Mouse (Mus musculus) midbrain, embryonic 11.5 days (tissue): ENCODE data around the gene Plpp3. TPM values are rescaled to one million over a fixed set of nuclear protein-coding genes. Genes with fewer than 3 reads are reported as not detected.
A peak's percentile ranks its signal among the peaks of the same experiment; 100 is the strongest.

ENCODE experiments used
- ATAC-seq: fragments of 200-750 bp; cut with Nextera tagmentation; 2 replicates; pipeline ENCODE4 v1.8.0; 2017; ENCODE audit warnings: moderate TSS enrichment, moderate library complexity; ENCODE audit not compliant: low FRiP score
- DNase-seq: peaks from one replicate; pipeline ENCODE4 v3.0.0; 2015; ENCODE audit warnings: low spot score; ENCODE audit errors: missing footprints
- H3K27ac ChIP-seq: fragments of 300-500 bp; sonication (generic); 2 replicates; pipeline ENCODE4 v1.5.1; 2014; ENCODE audit warnings: low read depth, low read length
- H3K27me3 ChIP-seq: fragments of 300-500 bp; sonication (generic); 2 replicates; pipeline ENCODE4 v1.6.1; 2014; ENCODE audit warnings: mild to moderate bottlenecking, low read length, moderate library complexity, mixed read lengths; ENCODE audit not compliant: control insufficient read depth, insufficient read depth
- H3K36me3 ChIP-seq: fragments of 300-500 bp; sonication (generic); 2 replicates; pipeline ENCODE4 v1.6.1; 2014; ENCODE audit warnings: mild to moderate bottlenecking, low read length, moderate library complexity, mixed read lengths; ENCODE audit not compliant: control insufficient read depth, insufficient read depth
- H3K4me1 ChIP-seq: fragments of 300-500 bp; sonication (generic); 2 replicates; pipeline ENCODE4 v1.6.1; 2014; ENCODE audit warnings: low read length; ENCODE audit not compliant: control insufficient read depth, insufficient read depth
- H3K4me2 ChIP-seq: fragments of 300-500 bp; sonication (generic); 2 replicates; pipeline ENCODE4 v1.6.1; 2014; ENCODE audit warnings: mild to moderate bottlenecking, moderate library complexity
- H3K4me3 ChIP-seq: fragments of 300-500 bp; sonication (generic); 2 replicates; pipeline ENCODE4 v1.5.1; 2014; ENCODE audit warnings: low read depth, low read length
- H3K9ac ChIP-seq: fragments of 300-500 bp; sonication (generic); 2 replicates; pipeline ENCODE4 v1.6.1; 2014; ENCODE audit warnings: low read length
- H3K9me3 ChIP-seq: fragments of 300-500 bp; sonication (generic); 2 replicates; pipeline ENCODE4 v1.6.1; 2016; ENCODE audit warnings: low read length; ENCODE audit not compliant: control insufficient read depth
- WGBS: fragments of 180-500 bp; shearing (Covaris S2); extraction: QIAGEN DNeasy Blood & Tissue Kit; methylation state at CpG from one replicate; pipeline ENCODE4 v1.1.7; 2014; 5-methylcytosine and 5-hydroxymethylcytosine counted together
- polyA plus RNA-seq: library from polyadenylated mRNA; unstranded; fragments of >200 nt; fragmentation: Nextera tagmentation; extraction: Ambion mirVana; gene quantifications from 2 replicates; pipeline ENCODE4 v1.2.1, GENCODE M21; 2014

Plpp3 gene
- polyA plus RNA-seq, 1 experiment from 2014 or later, result 46.3 TPM

DNA sequence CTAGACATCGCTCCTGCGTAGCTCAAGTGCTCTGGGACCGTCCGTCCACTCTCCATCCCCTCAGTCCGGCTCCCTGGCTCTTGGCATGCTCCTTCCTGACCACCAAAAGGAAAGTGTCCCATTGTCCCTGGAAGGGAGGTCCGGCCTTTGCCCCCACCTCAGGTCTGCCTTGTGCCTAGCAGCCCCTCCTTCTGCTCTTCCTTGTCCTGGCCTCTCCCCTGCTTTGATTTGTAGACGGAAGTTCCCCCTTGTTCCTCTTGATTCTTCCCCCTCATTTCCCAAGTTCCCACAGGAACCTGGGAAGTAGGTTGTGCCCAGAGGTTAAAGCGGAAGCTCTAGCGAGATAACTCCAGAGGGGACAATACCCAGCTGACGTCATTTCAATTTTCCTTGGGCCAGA lies 61.1 kb downstream of the Plpp3 start:
- no peak overlapping the region for H3K4me2 ChIP-seq
- H3K4me3 ChIP-seq, result no peak overlapping the region
- H3K9ac ChIP-seq, result no peak overlapping the region
- no peaks in the 10 kb centered on the region for H3K9me3 ChIP-seq
- DNase-seq (no peak), ATAC-seq (no peak)
- peaks cover 2% of the 10 kb centered on the region; the same call in 1 of the 2 replicates for H3K36me3 ChIP-seq
- peaks cover 5% of the 10 kb centered on the region; the same call in 1 of the 2 replicates for H3K4me1 ChIP-seq
- WGBS, result 77% methylated on average over 10 of the region's 10 CpGs
- H3K27ac ChIP-seq, result no peak overlapping the region
- H3K27me3 ChIP-seq, result no peaks in the 10 kb centered on the region

DNA sequence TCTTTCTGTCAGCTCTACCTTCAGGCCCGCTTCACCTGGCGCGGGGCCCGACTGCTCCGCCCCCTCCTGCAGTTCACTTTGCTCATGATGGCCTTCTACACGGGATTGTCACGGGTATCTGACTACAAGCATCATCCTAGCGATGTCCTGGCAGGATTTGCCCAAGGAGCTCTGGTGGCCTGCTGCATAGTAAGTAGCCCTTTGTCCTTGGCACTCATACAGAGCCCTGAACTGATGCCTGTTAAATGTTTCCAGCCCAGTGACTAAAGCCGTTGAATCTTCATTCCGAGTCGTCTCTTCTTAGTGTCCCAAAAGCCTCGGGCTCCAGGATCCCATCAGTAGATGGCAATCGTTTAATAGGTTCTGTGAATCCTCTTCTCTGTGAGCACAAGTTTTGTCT lies 62.2 kb downstream of the Plpp3 start:
- no peak for DNase-seq
- H3K4me1 ChIP-seq, result peaks cover 5% of the 10 kb centered on the region; the same call in 1 of the 2 replicates
- 80% methylated on average over 13 of the region's 13 CpGs for WGBS
- no peak overlapping the region for H3K4me3 ChIP-seq
- no peak overlapping the region for H3K27ac ChIP-seq
- no peaks in the 10 kb centered on the region for H3K36me3 ChIP-seq
- ATAC-seq, result no peak
- H3K9me3 ChIP-seq, result no peaks in the 10 kb centered on the region
- no peaks in the 10 kb centered on the region for H3K27me3 ChIP-seq
- no peak overlapping the region for H3K9ac ChIP-seq
- no peak overlapping the region for H3K4me2 ChIP-seq

DNA sequence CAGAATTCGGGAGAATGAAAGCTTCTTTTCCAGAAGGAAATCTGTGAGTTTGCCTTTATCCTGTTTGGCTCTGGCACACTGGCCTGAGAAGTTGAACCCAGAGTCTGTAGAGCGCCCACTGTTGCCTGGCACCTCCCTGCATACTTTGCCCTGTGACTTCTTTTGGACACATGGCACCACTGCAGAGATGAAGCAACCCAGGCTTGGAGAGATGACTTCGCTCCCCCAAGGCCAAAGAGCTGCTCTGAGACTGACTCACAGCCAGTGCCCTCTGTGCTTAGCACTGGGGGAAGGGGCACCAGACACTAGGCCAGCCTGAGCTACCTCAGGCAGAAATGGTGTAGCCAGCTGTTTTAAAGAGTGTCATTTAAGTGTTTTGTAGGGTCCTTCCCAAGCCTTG lies 63.7 kb downstream of the Plpp3 start:
- no peaks in the 10 kb centered on the region for H3K27me3 ChIP-seq
- DNase-seq (no peak), ATAC-seq (no peak)
- no peaks in the 10 kb centered on the region for H3K9me3 ChIP-seq
- no peak overlapping the region for H3K9ac ChIP-seq
- H3K4me2 ChIP-seq, result no peak overlapping the region
- no peak overlapping the region for H3K27ac ChIP-seq
- no peak overlapping the region for H3K4me3 ChIP-seq
- peaks cover 5% of the 10 kb centered on the region; the same call in 1 of the 2 replicates for H3K4me1 ChIP-seq
- WGBS, result 88% methylated on average over 3 of the region's 3 CpGs
- H3K36me3 ChIP-seq, result no peaks in the 10 kb centered on the region

DNA sequence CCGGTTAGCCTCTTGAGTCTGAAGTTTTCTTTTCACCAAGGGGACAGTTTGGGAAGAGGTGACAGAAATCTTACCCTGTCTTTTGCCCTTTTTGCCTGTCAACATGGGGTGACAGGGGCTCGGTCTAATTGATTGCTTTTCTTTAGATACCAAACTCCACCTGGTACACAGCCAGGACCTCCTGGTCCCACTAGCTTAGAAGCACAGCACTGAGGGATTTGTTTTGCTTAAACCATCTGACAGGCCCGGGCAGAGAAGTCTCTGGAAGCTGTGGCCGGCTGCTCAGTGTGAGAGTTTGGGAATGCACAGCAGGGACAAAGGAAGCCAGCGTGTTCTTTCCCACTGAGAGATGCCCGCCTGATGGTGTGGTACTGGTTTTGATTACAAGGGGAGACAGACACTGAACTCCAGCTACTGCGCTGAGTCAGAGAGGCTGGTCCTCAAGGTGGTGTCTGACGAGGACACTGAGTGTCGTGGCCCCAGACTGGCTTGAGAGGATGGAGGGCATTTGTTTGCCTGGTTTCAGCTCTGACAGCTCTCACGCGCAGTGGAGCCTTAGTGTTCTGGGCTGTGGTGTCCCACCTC lies 64.2 kb downstream of the Plpp3 start:
- no peaks in the 10 kb centered on the region; the same call in 1 of the 2 replicates for H3K36me3 ChIP-seq
- no peak overlapping the region for H3K4me3 ChIP-seq
- H3K27ac ChIP-seq, result no peak overlapping the region
- whole genome bisulfite sequencing, result 83% methylated on average over 11 of the region's 11 CpGs
- no peak overlapping the region for H3K4me2 ChIP-seq
- peaks cover 5% of the 10 kb centered on the region; the same call in 1 of the 2 replicates for H3K4me1 ChIP-seq
- no peak overlapping the region for H3K9ac ChIP-seq
- no peaks in the 10 kb centered on the region for H3K9me3 ChIP-seq
- H3K27me3 ChIP-seq, result no peaks in the 10 kb centered on the region
- DNase-seq (peak; percentile 82), ATAC-seq (no peak)

DNA sequence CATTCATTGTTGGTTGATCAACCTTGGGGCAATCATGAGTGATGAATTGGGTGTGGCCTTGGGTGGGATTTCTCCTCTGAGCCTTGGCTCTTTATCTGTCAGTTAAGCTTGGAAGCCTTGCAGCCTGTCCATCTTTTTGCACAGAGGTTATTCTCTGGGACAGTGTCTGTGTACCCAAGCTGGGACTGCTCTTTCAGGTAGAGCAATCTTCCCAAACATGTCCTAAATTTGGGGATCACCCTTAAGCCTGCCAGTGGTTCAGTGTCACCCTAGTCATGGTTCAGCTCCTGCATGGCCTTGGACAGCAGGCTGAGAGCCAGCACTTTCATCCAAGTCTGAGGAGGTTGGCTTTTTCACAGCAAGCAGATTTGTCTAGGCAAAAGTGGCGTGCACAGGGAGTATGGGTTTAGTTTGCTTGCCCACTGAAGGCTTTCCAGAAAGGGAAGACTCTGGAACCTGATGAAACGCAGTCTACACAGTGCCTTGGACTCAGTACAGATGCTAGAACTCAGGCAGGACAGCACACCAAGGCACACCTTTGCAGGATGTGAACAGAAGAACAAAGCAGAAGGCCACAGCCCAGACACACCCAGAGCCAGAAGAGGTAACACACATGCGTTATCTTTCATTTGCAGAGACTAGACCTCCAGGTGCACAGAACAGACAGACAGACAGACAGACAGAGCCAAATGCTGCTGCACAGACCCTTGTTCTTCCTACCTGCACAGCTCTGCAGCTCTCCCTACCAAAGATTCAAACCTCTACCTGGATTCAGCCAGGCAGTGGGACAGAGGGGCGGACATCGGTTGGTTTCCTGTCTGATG lies 66.2 kb downstream of the Plpp3 start:
- H3K9me3 ChIP-seq, result no peaks in the 10 kb centered on the region
- ATAC-seq (no peak), DNase-seq (no peak)
- no peak overlapping the region for H3K27ac ChIP-seq
- no peak overlapping the region for H3K4me2 ChIP-seq
- no peaks in the 10 kb centered on the region for H3K27me3 ChIP-seq
- peaks cover 8% of the 10 kb centered on the region for H3K36me3 ChIP-seq
- no peak overlapping the region for H3K4me3 ChIP-seq
- peaks cover 3% of the 10 kb centered on the region; the same call in 1 of the 2 replicates for H3K4me1 ChIP-seq
- 83% methylated on average over 5 of the region's 5 CpGs for WGBS
- H3K9ac ChIP-seq, result no peak overlapping the region

DNA sequence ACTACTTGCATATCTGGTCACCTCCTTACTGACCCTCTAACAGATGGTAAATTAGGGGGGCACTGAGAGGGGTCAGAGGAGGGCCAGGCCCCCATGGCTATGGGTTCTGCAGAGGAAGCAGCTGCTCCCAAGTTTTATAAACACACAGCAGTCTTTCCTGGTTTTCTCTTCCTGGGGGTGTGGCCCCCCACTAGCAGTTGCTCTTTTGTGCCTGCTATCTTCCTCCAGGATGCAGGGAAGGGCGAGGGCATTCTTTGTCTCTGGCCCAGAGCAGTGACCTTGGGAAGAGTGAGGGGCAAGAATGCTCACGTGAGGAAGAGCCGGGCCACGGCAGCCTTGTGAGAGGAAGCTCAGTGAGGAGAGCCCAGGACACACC lies 66.8 kb downstream of the Plpp3 start:
- WGBS, result 58% methylated on average over 4 of the region's 4 CpGs
- Histone ChIP-seq H3K9ac (no peak overlapping the region), H3K27me3 (no peaks in the 10 kb centered on the region), H3K4me3 (no peak overlapping the region), H3K4me2 (no peak overlapping the region), H3K36me3 (peaks cover 11% of the 10 kb centered on the region), H3K4me1 (no peaks in the 10 kb centered on the region), H3K9me3 (no peaks in the 10 kb centered on the region; the same call in 1 of the 2 replicates), H3K27ac (no peak overlapping the region)
- DNase-seq (no peak), ATAC-seq (no peak)

DNA sequence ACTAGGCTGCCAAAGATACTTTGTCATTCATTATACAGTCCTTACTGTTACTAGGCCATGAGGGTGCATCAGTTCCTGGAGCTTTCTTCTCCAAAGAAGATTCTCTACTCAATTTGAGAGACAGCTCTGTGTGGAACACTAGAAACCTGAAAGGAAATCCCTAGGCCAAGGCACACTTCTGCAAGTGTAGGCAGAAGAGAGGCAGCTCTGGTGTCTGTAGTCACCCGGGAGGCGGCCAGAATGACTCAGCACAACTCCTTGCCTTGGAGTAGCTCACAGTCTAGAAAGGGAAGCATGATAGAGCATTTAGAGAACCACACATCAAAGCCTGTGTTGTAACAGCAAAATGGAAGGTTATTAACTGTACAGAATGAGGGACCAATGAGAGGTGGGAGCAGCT lies 68.4 kb downstream of the Plpp3 start:
- no peak overlapping the region for H3K27ac ChIP-seq
- WGBS, result 85% methylated on average over 2 of the region's 2 CpGs
- DNase-seq (no peak), ATAC-seq (no peak)
- no peaks in the 10 kb centered on the region for H3K27me3 ChIP-seq
- no peaks in the 10 kb centered on the region; the same call in 1 of the 2 replicates for H3K9me3 ChIP-seq
- no peaks in the 10 kb centered on the region for H3K4me1 ChIP-seq
- H3K4me2 ChIP-seq, result no peak overlapping the region
- H3K4me3 ChIP-seq, result no peak overlapping the region
- H3K36me3 ChIP-seq, result peaks cover 11% of the 10 kb centered on the region
- H3K9ac ChIP-seq, result no peak overlapping the region

DNA sequence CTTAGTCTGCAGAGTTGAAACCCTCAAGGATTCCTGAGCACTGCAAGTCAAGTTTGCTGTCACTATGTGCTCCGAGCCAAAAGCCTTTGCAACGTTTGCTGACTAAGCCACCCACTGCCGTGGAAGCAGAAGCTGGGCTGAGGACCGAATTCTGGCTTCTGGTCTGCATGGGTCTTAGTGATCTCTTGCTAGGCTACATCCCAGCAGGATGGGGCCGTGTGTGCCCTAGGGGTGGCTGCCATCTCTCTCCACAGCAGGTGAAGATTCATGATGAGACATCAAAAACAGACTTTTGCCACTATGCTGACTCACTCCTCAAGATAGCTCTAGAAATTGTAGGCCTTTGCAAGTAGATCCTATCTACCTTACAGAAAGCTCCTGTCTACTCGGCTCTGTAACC lies 69.2 kb downstream of the Plpp3 start:
- no peak overlapping the region for H3K27ac ChIP-seq
- no peaks in the 10 kb centered on the region for H3K27me3 ChIP-seq
- DNase-seq (no peak), ATAC-seq (no peak)
- no peaks in the 10 kb centered on the region; the same call in 1 of the 2 replicates for H3K9me3 ChIP-seq
- H3K9ac ChIP-seq, result no peak overlapping the region
- no peak overlapping the region for H3K4me3 ChIP-seq
- no peak overlapping the region for H3K4me2 ChIP-seq
- H3K36me3 ChIP-seq, result peaks cover 11% of the 10 kb centered on the region
- no peaks in the 10 kb centered on the region for H3K4me1 ChIP-seq
- WGBS, result 83% methylated on average over 6 of the region's 6 CpGs

DNA sequence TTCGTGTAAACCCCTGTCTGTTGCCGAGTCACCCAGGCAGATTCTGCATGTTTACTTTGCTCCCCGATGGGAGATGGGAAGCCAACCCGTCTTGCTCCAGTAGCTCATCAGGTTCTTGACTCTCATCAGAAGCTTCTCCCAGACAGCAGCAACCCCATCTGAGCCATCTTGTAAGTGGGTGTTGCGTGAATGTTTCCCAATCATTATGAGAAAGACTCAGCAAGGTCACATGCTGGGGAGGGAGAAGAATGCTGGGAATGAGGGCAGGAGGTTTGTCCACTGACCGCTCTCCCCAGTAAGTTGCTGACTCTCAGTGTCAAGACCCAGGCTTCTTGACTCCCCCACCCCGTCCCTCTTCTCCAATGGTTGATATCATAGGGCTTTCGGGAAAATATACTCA lies 73.0 kb downstream of the Plpp3 start:
- Histone ChIP-seq H3K4me1 (no peaks in the 10 kb centered on the region), H3K27me3 (no peaks in the 10 kb centered on the region), H3K27ac (no peak overlapping the region), H3K4me3 (no peak overlapping the region), H3K36me3 (peaks cover 14% of the 10 kb centered on the region), H3K9ac (no peak overlapping the region), H3K4me2 (no peak overlapping the region), H3K9me3 (no peaks in the 10 kb centered on the region; the same call in 1 of the 2 replicates)
- WGBS, result 87% methylated on average over 8 of the region's 8 CpGs
- no peak for DNase-seq
- no peak for ATAC-seq
